Mouse (Mus musculus) left cerebral cortex, adult 6 months (tissue): ENCODE measurements around the gene Nup85. TPM values are rescaled to one million over a fixed set of nuclear protein-coding genes. Genes with fewer than 3 reads are reported as not detected.

Source experiments
- long read RNA-seq, 2 experiments: library from polyadenylated mRNA; unstranded; transcript quantifications; one replicate each; pipeline ENCODE4 v2.0.0; 2019 to 2020
- polyA plus RNA-seq: library from polyadenylated mRNA; unstranded; fragments of <200 nt; fragmentation: Nextera tagmentation; gene quantifications from 2 replicates; pipeline ENCODE4 v1.2.3, GENCODE M21; 2021

The Nup85 gene
- polyA plus RNA-seq: 24.0 and 25.4 TPM in 2 replicates
- long read RNA-seq, experiment 1, transcript Nup85-201 (19 exons, 2,230 nt): major isoform, 201 of 257 reads
- long read RNA-seq, experiment 1, partial matches to known transcripts: 11 of 257 reads
- long read RNA-seq, experiment 1, other reads (novel, unspliced or antisense): 45 of 257 reads
- long read RNA-seq, experiment 2, transcript Nup85-201 (19 exons, 2,230 nt): major isoform, 19 of 32 reads
- long read RNA-seq, experiment 2, partial matches to known transcripts: 9 of 32 reads
- long read RNA-seq, experiment 2, other reads (novel, unspliced or antisense): 3 of 32 reads

GRCm38 (mm10) chr11:115564064-115564809 is at the start of gene Nup85:
TSS of gene Nup85 (plus strand) at chr11:115564434.

GRCm38 (mm10) chr11:115536038-115536681 is 28.1 kb upstream of the Nup85 start, which contains the start of gene Sumo2:
TSS of gene Sumo2 (minus strand) at chr11:115536276.

GRCm38 (mm10) chr11:115603476-115604303 is 39.5 kb downstream of the Nup85 start, which contains the start of the genes Mrps7 and Gga3:
TSS of gene Mrps7 (plus strand) at chr11:115603925.
TSS of gene Gga3 (minus strand) at chr11:115604051.

GRCm38 (mm10) chr11:115612410-115613137 is 48.3 kb downstream of the Nup85 start, which contains the start of gene Mif4gd:
TSS of gene Mif4gd (minus strand) at chr11:115612969.

GRCm38 (mm10) chr11:115627705-115628464 is 63.7 kb downstream of the Nup85 start, which contains the start of gene Slc25a19:
TSS of gene Slc25a19 (minus strand) at chr11:115628295.

Other genes with a start within 250 kb of the Nup85 start
- gene Ush1g, start 242.4 kb upstream of the Nup85 start, polyA plus RNA-seq: 0.27 and 0.36 TPM in 2 replicates
- gene Otop3, start 229.7 kb upstream of the Nup85 start, polyA plus RNA-seq: 0.15 and 0.21 TPM in 2 replicates
- 58.1 and 64.1 TPM in 2 replicates for gene Hid1, start 196.7 kb upstream of the Nup85 start, polyA plus RNA-seq
- 6.6 and 13.2 TPM in 2 replicates for gene Cdr2l, start 182.5 kb upstream of the Nup85 start, polyA plus RNA-seq
- 211 and 277 TPM in 2 replicates for gene Mrpl58, start 160.7 kb upstream of the Nup85 start, polyA plus RNA-seq
- 1,610 and 1,643 TPM in 2 replicates for gene Atp5h, start 144.5 kb upstream of the Nup85 start, polyA plus RNA-seq
- 8.4 and 9.6 TPM in 2 replicates for gene Kctd2, start 144.3 kb upstream of the Nup85 start, polyA plus RNA-seq
- not detected in 2 replicates for gene Trim80, start 123.9 kb upstream of the Nup85 start, polyA plus RNA-seq
- 0.15 and 0.38 TPM in 2 replicates for gene Slc16a5, start 102.0 kb upstream of the Nup85 start, polyA plus RNA-seq
- gene Armc7, start 88.8 kb upstream of the Nup85 start, polyA plus RNA-seq: 8.7 and 8.9 TPM in 2 replicates
- 122 and 134 TPM in 2 replicates for gene Nt5c, start 72.6 kb upstream of the Nup85 start, polyA plus RNA-seq
- gene Jpt1, start 50.0 kb upstream of the Nup85 start, polyA plus RNA-seq: 221 and 286 TPM in 2 replicates
- 614 and 680 TPM in 2 replicates for gene Sumo2, start 28.2 kb upstream of the Nup85 start, polyA plus RNA-seq
- 52.9 and 69.6 TPM in 2 replicates for gene Mrps7, start 39.5 kb downstream of the Nup85 start, polyA plus RNA-seq
- 5.6 and 19.8 TPM in 2 replicates for gene Gga3, start 39.6 kb downstream of the Nup85 start, polyA plus RNA-seq
- 21.1 and 23.1 TPM in 2 replicates for gene Mif4gd, start 48.5 kb downstream of the Nup85 start, polyA plus RNA-seq
- gene Slc25a19, start 63.9 kb downstream of the Nup85 start, polyA plus RNA-seq: 42.4 and 49.2 TPM in 2 replicates
- 18.5 and 33.1 TPM in 2 replicates for gene Grb2, start 144.2 kb downstream of the Nup85 start, polyA plus RNA-seq
- 18.1 and 22.2 TPM in 2 replicates for gene Tmem94, start 201.0 kb downstream of the Nup85 start, polyA plus RNA-seq
- gene Caskin2, start 249.2 kb downstream of the Nup85 start, polyA plus RNA-seq: 8.5 and 14.8 TPM in 2 replicates